Mouse (Mus musculus) bone marrow, adult 2 months (tissue): ENCODE data around the gene Orc4.

ENCODE experiments used
- CTCF ChIP-seq: fragments of 200-500 bp; IDR thresholded peaks from 2 replicates; pipeline ENCODE4 v1.5.1; 2011; ENCODE audit warnings: low read length, control low read depth; ENCODE audit not compliant: control insufficient read depth, insufficient read depth
- POLR2A ChIP-seq: fragments of 200-500 bp; IDR thresholded peaks from 2 replicates; pipeline ENCODE4 v1.6.1; 2011; ENCODE audit warnings: low read depth, mild to moderate bottlenecking, control low read depth, low read length, borderline replicate concordance; ENCODE audit not compliant: control insufficient read depth

DNA sequence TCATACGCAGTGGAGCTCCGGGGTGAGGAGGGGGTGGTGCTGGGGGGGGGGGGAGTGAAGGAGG lies at the start of gene Orc4:
- TF ChIP-seq CTCF (no peak), POLR2A (no peak)
